Mouse (Mus musculus): Measurements from ENCODE around the gene Sdha.

DNA sequence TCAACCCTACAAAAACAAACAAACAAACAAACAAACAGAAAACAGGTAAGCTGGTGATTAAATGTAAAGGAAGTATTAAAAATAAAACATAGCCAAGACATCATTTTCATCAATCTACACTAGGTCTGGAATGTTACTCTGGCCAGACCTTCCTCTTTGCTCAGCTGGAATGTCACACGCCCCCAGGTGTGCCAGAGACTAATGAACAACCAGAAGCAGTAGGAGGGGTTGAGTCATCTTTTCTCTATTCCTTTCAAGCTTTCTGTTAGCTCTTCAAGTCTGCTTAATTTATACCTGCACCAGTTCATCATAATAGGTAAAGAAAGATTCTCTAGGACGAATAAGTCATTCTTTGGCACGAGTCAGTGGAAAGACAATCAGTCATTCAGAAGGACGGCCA is 33.7 kb downstream of the Sdha start:
- no peak for TF ChIP-seq CTCF (IDR thresholded peaks at IDR 0.05; ENCODE audit: low read depth, low read length)
- no peak for TF ChIP-seq POLR2A (IDR thresholded peaks at IDR 0.05; ENCODE audit: borderline replicate concordance, low read depth, low read length)
